Mouse (Mus musculus) stomach, postnatal 0 days (tissue): ENCODE measurements around the gene Nudt7.

Experiments used
- CTCF ChIP-seq: IDR thresholded peaks from 2 replicates; pipeline ENCODE4 v1.5.1; 2016; ENCODE audit warnings: antibody characterized with exemption, low read depth, mild to moderate bottlenecking, moderate library complexity
- EP300 ChIP-seq: optimal IDR thresholded peaks from 2 replicates; pipeline ENCODE3; 2016; ENCODE audit warnings: antibody characterized with exemption

DNA sequence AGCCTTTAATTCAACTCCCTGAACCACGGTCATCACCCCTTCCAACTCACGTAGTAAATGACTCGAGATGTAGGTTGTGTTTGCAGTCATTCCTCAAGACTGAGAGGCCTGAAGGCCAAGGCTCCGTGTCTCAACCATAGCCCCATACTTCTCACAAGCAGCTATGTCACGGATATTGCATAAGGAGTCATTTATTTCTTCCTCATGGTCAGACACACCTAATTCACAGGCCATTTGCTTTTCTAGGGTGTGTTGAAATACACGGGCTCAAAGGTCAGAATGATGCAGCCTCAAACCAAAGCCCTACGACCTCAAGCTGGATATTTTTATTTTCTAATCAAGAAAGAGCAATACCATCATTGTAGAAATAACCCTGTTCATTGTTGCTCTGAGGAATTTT is 2.5 kb upstream of the Nudt7 start:
- TF ChIP-seq CTCF, result no peak
- TF ChIP-seq EP300, result no peak
